Mouse (Mus musculus) heart, postnatal 0 days (tissue): ENCODE measurements around the gene Ralgapa1. TPM values are rescaled to one million over a fixed set of nuclear protein-coding genes. Genes with fewer than 3 reads are reported as not detected.

Experiments used
- ATAC-seq: fragments of 200-750 bp; cut with Nextera tagmentation; 2 replicates; pipeline ENCODE4 v1.8.0; 2017; ENCODE audit warnings: low read depth, moderate number of reproducible peaks, moderate library complexity; ENCODE audit not compliant: insufficient read depth
- DNase-seq: peaks from one replicate; pipeline ENCODE4 v3.0.0-alpha.2; 2016; ENCODE audit warnings: low spot score
- H3K27ac ChIP-seq: fragments of 300-500 bp; sonication (generic); 2 replicates; pipeline ENCODE4 v1.5.1; 2014; ENCODE audit warnings: low read depth, mild to moderate bottlenecking
- H3K27me3 ChIP-seq: fragments of 300-500 bp; sonication (generic); 2 replicates; pipeline ENCODE4 v1.6.1; 2014; ENCODE audit warnings: low read length, mixed read lengths; ENCODE audit not compliant: control insufficient read depth, insufficient read depth
- H3K36me3 ChIP-seq: fragments of 300-500 bp; sonication (generic); replicated peaks from 2 replicates; pipeline ENCODE4 v1.6.1; 2014; ENCODE audit warnings: low read length, mixed read lengths; ENCODE audit not compliant: control insufficient read depth, insufficient read depth
- H3K4me1 ChIP-seq: fragments of 300-500 bp; sonication (generic); 2 replicates; pipeline ENCODE4 v1.6.1; 2014; ENCODE audit warnings: antibody characterized with exemption; ENCODE audit not compliant: control insufficient read depth, insufficient read depth
- H3K4me2 ChIP-seq: fragments of 300-500 bp; sonication (generic); 2 replicates; pipeline ENCODE4 v1.6.1; 2014; ENCODE audit warnings: low read depth, mild to moderate bottlenecking, low read length, moderate library complexity
- H3K4me3 ChIP-seq: fragments of 300-500 bp; sonication (generic); 2 replicates; pipeline ENCODE4 v1.5.1; 2014; ENCODE audit warnings: low read depth, low read length
- H3K9ac ChIP-seq: fragments of 300-500 bp; sonication (generic); replicated peaks from 2 replicates; pipeline ENCODE4 v1.6.1; 2014; ENCODE audit warnings: low read depth, low read length, mixed read lengths
- H3K9me3 ChIP-seq: fragments of 300-500 bp; sonication (generic); replicated peaks from 2 replicates; pipeline ENCODE4 v1.6.1; 2016; ENCODE audit warnings: low read length; ENCODE audit not compliant: control insufficient read depth
- CTCF ChIP-seq: IDR thresholded peaks from 2 replicates; pipeline ENCODE4 v1.5.1; 2016; ENCODE audit warnings: antibody characterized with exemption, control low read depth, low read depth
- EP300 ChIP-seq: IDR thresholded peaks from 2 replicates; pipeline ENCODE4 v1.6.1; 2016; ENCODE audit warnings: antibody characterized with exemption, low read depth
- WGBS: fragments of 180-500 bp; shearing (Covaris S2); extraction: QIAGEN DNeasy Blood & Tissue Kit; methylation state at CpG from one replicate; pipeline ENCODE4 v1.1.7; 2014; 5-methylcytosine and 5-hydroxymethylcytosine counted together
- polyA plus RNA-seq: library from polyadenylated mRNA; unstranded; fragments of >200 nt; fragmentation: Nextera tagmentation; extraction: Ambion mirVana; gene quantifications from 2 replicates; pipeline ENCODE4 v1.2.1, GENCODE M21; 2015
- total RNA-seq: library from RNA; depleted of rRNA; stranded (reverse); fragments of >200 nt; gene quantifications from 2 replicates; pipeline ENCODE4 v1.2.3, GENCODE M21; 2014; ENCODE audit warnings: low replicate concordance

Ralgapa1 gene
- total and polyA plus RNA-seq, 2 experiments from 2014 or later = 12.4 to 53.1 TPM

DNA sequence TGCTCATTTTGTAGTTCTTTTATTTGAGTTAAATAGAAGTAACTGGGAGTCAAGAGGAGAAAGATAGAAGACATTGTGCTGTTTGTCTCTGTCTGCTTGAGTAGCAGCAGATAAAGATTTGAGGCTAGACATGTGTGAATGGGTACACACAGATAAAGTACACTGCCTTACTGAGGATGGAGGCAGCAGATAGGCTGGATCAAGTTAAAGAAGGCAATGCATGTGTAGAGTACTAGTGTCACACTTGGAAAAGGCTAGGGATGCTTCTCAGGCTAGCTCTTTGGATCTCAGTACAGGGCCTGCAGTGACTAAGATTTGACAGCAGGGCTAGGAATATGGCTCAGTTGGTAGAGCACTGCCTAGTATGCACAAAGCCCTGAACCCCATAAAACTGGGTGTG is 29.7 kb upstream of the Ralgapa1 start:
- no peak for ATAC-seq
- Histone ChIP-seq H3K27me3 (no peaks in the 10 kb centered on the region), H3K4me2 (no peak overlapping the region), H3K36me3 (peaks cover 46% of the 10 kb centered on the region), H3K4me1 (no peaks in the 10 kb centered on the region), H3K9me3 (peaks cover under 1% of the 10 kb centered on the region; the same call in 1 of the 2 replicates), H3K27ac (no peak overlapping the region), H3K4me3 (no peak overlapping the region), H3K9ac (no peak overlapping the region)
- DNase-seq = no peak
- no peak for TF ChIP-seq CTCF
- TF ChIP-seq EP300 = no peak

DNA sequence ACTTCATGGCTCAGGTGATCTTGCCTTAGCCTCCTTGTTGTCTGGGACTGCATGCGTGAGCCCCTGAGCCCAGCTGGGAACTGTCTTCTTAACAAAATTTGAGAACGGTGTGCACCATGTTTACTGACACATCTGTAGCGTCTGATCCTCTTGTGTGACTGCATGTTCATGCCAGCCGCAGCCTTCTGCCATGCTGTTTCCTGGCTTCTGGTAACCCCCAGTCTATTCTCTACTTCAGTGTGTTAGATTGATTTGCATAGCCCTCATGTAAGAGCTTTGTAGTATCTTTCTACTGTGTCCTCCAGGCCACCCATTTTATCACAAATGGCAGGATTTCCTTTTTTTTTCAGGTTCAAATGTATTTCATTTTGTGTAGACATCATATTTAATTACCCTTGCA is 26.9 kb upstream of the Ralgapa1 start:
- WGBS = 95% methylated on average over 4 of the region's 4 CpGs
- no peak for ATAC-seq
- H3K36me3 ChIP-seq = peaks cover 44% of the 10 kb centered on the region
- no peaks in the 10 kb centered on the region for H3K27me3 ChIP-seq
- no peaks in the 10 kb centered on the region for H3K4me1 ChIP-seq
- no peak overlapping the region for H3K4me3 ChIP-seq
- TF ChIP-seq CTCF = no peak
- TF ChIP-seq EP300 = no peak
- H3K9me3 ChIP-seq = no peaks in the 10 kb centered on the region
- H3K9ac ChIP-seq = no peak overlapping the region
- no peak overlapping the region for H3K4me2 ChIP-seq
- H3K27ac ChIP-seq = no peak overlapping the region
- no peak for DNase-seq

DNA sequence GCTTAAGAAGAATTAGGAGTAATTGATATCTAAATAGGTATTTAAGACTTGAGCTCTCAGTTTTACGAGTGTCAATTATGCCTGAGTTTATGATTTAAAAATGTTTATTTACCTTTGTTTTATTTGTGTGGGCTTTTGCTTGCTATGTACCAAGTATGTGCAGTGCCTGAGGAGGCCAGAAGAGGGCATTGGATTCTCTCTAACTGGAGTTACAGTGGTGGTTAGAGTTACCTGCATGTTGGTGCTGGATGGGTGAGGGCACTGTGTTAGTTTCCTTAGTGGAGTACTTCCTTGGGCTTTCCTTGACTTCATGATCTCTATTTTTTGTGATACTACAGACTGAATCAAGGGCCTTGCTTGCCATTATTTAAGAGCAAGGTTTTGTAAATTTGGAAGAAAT is 25.8 kb upstream of the Ralgapa1 start:
- Histone ChIP-seq H3K27ac (no peak overlapping the region), H3K4me3 (no peak overlapping the region), H3K4me2 (no peak overlapping the region), H3K36me3 (peaks cover 46% of the 10 kb centered on the region), H3K4me1 (no peaks in the 10 kb centered on the region), H3K9ac (no peak overlapping the region), H3K27me3 (no peaks in the 10 kb centered on the region), H3K9me3 (no peaks in the 10 kb centered on the region)
- ATAC-seq (no peak), DNase-seq (no peak)
- no peak for TF ChIP-seq EP300
- TF ChIP-seq CTCF = peak; percentile 32
- WGBS = 77% methylated on average over 1 of the region's 1 CpGs

DNA sequence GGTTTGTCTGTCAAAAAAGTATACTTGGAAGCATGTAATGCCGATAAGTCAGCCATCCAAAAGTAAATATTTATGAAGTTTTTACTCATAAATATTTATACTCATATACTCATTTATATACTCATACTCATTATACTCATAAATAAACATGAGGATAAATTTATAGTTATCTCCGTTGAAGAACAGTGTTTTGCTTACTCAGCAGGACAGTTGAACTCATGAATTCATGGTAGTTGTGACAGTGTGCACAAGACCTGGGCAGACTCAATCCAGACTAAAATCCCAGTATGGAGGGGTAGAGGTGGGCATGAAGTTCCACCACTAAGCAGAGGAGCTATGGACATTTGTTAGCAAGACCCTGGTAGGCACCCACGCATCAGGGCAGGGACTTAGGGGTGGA is 16.5 kb upstream of the Ralgapa1 start:
- WGBS = 77% methylated on average over 3 of the region's 3 CpGs
- TF ChIP-seq EP300 = no peak
- TF ChIP-seq CTCF = no peak
- peaks cover 12% of the 10 kb centered on the region for H3K36me3 ChIP-seq
- peak overlapping the region; percentile 75; the same call in 1 of the 2 replicates for H3K4me2 ChIP-seq
- no peak overlapping the region for H3K4me3 ChIP-seq
- ATAC-seq (no peak), DNase-seq (no peak)
- no peaks in the 10 kb centered on the region; the same call in 1 of the 2 replicates for H3K4me1 ChIP-seq
- H3K9me3 ChIP-seq = no peaks in the 10 kb centered on the region
- no peaks in the 10 kb centered on the region for H3K27me3 ChIP-seq
- H3K9ac ChIP-seq = no peak overlapping the region
- no peak overlapping the region for H3K27ac ChIP-seq

DNA sequence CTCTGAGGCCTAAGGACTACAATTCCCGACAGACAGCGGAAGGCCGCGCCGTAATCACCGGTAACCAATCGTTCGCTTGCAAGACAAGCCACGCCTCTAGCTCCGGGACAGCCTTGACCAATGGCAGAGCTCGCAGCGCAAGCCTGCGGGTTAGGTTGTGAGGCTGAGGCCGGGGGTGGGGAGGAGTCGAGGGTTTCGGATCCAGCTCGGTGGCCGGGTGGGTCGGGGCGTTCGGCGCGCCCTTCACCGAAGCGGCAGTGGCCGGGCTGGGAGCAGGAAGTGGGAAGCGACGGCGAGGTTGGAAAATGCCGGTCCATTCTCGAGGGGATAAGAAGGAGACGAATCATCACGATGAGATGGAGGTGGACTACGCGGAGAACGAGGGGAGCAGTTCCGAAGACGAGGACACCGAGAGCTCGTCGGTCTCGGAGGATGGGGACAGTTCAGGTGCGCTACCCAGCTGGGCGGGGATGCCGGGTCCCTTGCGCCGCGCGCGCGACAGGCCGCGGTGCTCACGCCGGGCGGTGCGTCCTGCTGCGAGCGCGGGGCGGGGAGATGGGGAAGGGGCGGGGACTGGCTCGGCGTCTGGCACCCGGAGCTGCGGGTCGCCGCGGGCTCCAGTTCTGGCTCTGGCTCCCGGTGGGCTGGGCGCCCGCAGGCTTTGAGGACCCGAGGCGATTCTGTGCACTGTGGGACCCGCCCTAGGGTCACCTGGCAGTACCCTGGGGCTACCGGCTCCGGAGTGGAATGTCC is 15.4 kb upstream of the Ralgapa1 start, which contains the start of gene Brms1l:
Brms1l (plus strand) TSS at position 126 of the 753 bp plus-strand sequence.
- Histone ChIP-seq H3K4me3 (peak within 1 kb of the TSS; percentile 90), H3K9me3 (no peaks in the 10 kb centered on the region), H3K4me1 (no peaks in the 10 kb centered on the region; the same call in 1 of the 2 replicates), H3K27ac (peak within 1 kb of the TSS; percentile 82), H3K9ac (peak within 1 kb of the TSS; percentile 63), H3K27me3 (no peaks in the 10 kb centered on the region), H3K36me3 (0 out of 2 replicates have a peak, but pooled peaks cover 1% of the 10 kb centered on the region), H3K4me2 (peak within 1 kb of the TSS; percentile 75)
- under 1% methylated on average over 65 of the region's 77 CpGs for WGBS
- peak; percentile 99 for DNase-seq
- TF ChIP-seq EP300 = no peak
- TF ChIP-seq CTCF = no peak
- peak; percentile 100 for ATAC-seq
